Mouse (Mus musculus) forebrain, embryonic 11.5 days (tissue): ENCODE data around the gene E2f2. TPM values are rescaled to one million over a fixed set of nuclear protein-coding genes. Genes with fewer than 3 reads are reported as not detected.
A peak's percentile ranks its signal among the peaks of the same experiment; 100 is the strongest.

Experiments
- ATAC-seq: fragments of 200-750 bp; cut with Nextera tagmentation; replicated peaks from 2 replicates; pipeline ENCODE4 v1.8.0; 2017; ENCODE audit warnings: moderate TSS enrichment; ENCODE audit not compliant: low FRiP score
- DNase-seq: peaks from one replicate; pipeline ENCODE4 v3.0.0-alpha.2; 2017; ENCODE audit warnings: low spot score
- H3K27ac ChIP-seq: fragments of 300-500 bp; sonication (generic); 2 replicates; pipeline ENCODE4 v1.5.1; 2014; ENCODE audit warnings: low read depth, low read length
- H3K27me3 ChIP-seq: fragments of 300-500 bp; sonication (generic); 2 replicates; pipeline ENCODE4 v1.6.1; 2014; ENCODE audit warnings: mild to moderate bottlenecking, low read length, mixed read lengths; ENCODE audit not compliant: control insufficient read depth, insufficient read depth
- H3K36me3 ChIP-seq: fragments of 300-500 bp; sonication (generic); 2 replicates; pipeline ENCODE4 v1.6.1; 2014; ENCODE audit warnings: mild to moderate bottlenecking, low read length, moderate library complexity, mixed read lengths; ENCODE audit not compliant: control insufficient read depth, insufficient read depth
- H3K4me1 ChIP-seq: fragments of 300-500 bp; sonication (generic); replicated peaks from 2 replicates; pipeline ENCODE4 v1.6.1; 2014; ENCODE audit warnings: low read length, mixed read lengths; ENCODE audit not compliant: control insufficient read depth, insufficient read depth
- H3K4me2 ChIP-seq: fragments of 300-500 bp; sonication (generic); 2 replicates; pipeline ENCODE4 v1.6.1; 2014; ENCODE audit warnings: low read depth, mild to moderate bottlenecking, low read length, moderate library complexity, mixed read lengths; ENCODE audit not compliant: severe bottlenecking
- H3K4me3 ChIP-seq: fragments of 300-500 bp; sonication (generic); 2 replicates; pipeline ENCODE4 v1.5.1; 2014; ENCODE audit warnings: low read depth, low read length
- H3K9ac ChIP-seq: fragments of 300-500 bp; sonication (generic); 2 replicates; pipeline ENCODE4 v1.6.1; 2014; ENCODE audit warnings: low read length
- H3K9me3 ChIP-seq: fragments of 300-500 bp; sonication (generic); 2 replicates; pipeline ENCODE4 v1.6.1; 2016; ENCODE audit warnings: low read length, mixed read lengths; ENCODE audit not compliant: control insufficient read depth
- WGBS: fragments of 180-500 bp; shearing (Covaris S2); extraction: QIAGEN DNeasy Blood & Tissue Kit; methylation state at CpG from one replicate; pipeline ENCODE4 v1.1.7; 2014; 5-methylcytosine and 5-hydroxymethylcytosine counted together
- polyA plus RNA-seq: library from polyadenylated mRNA; unstranded; fragments of >200 nt; fragmentation: Nextera tagmentation; extraction: Ambion mirVana; gene quantifications from 2 replicates; pipeline ENCODE4 v1.2.1, GENCODE M21; 2014

E2f2 gene
- polyA plus RNA-seq, 1 experiment from 2014 or later = 10.2 TPM

DNA sequence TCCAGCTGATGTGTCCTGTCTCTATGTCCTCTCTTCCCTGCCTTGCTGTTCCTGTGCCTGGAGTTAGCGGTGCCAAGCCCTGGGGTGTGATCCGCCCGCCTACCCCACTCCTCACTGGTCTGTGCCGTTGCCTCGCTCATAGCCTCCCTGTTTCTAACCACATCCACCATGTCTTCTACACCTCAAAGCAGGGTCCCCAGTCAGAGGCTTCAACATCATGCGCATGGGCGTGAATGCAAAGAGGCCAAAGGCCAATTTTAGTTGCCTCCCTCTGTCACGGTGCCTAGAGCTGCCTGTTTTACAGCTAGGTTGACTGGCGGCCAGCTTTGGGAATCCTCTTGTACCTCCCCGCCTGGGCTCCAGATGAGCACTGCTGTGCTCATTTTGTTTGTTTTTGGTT is 24.0 kb downstream of the E2f2 start:
- no peaks in the 10 kb centered on the region; the same call in 1 of the 2 replicates for H3K36me3 ChIP-seq
- no peaks in the 10 kb centered on the region for H3K27me3 ChIP-seq
- DNase-seq (no peak), ATAC-seq (no peak)
- no peaks in the 10 kb centered on the region for H3K9me3 ChIP-seq
- H3K9ac ChIP-seq = no peak overlapping the region
- H3K4me2 ChIP-seq = no peak overlapping the region
- no peak overlapping the region for H3K4me3 ChIP-seq
- no peaks in the 10 kb centered on the region for H3K4me1 ChIP-seq
- 89% methylated on average over 10 of the region's 10 CpGs for WGBS
- no peak overlapping the region for H3K27ac ChIP-seq

DNA sequence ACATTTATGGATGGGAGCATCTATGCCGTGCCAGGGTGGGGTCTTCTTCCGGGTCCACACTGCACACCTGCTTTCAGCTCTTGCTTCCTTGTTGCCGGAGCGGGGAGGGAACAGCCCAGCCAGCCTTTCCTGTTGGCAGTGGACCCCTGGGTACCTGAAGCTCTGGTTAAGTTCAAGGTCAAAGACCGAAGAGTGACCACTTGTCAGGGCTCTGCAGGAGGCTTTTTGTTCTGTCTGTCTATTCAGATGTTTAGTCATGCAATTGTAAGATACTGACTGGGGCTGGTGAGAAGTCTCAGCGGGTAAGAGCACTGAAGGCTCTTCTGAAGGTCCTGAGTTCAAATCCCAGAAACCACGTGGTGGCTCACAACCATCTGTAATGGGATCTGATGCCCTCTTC is 26.7 kb downstream of the E2f2 start:
- Histone ChIP-seq H3K4me3 (no peak overlapping the region), H3K4me2 (no peak overlapping the region), H3K9ac (no peak overlapping the region), H3K27ac (no peak overlapping the region), H3K9me3 (no peaks in the 10 kb centered on the region), H3K36me3 (no peaks in the 10 kb centered on the region; the same call in 1 of the 2 replicates), H3K4me1 (no peaks in the 10 kb centered on the region), H3K27me3 (no peaks in the 10 kb centered on the region)
- WGBS = 75% methylated on average over 7 of the region's 7 CpGs
- no peak for DNase-seq
- ATAC-seq = no peak

DNA sequence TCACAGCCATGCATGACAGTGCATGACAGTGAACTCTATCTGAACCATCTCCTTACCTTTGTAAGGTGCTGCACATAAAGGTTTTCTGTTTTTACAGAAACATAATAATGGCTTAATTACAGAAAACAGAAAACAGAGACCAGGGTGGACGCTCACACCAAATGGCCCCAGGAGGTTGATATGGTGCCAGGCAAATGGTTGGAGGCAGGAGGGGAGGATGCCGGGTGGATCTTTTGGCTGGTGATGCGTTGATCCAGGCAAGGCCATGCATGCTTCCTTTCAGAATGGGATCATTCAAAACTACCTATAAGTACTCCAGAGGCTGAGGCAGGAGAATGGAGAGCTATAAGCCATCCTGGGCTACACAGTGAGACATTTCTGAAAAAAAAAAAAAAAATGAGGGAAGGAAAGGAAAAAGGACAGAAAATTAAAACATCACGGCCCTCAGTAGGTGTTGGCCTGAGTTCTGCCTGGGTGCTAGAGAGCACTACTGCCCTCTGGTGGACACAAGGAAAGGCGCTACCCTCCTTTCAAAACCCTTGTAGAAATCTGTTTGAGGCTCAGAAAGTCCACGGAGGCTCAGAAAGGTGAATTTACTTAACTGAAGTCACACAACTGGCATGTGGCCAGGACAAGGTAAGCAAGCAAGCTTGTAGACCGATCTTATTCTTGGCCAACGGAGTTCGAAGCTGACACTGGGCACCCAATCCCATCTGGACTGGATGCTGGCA is 27.5 kb downstream of the E2f2 start:
- DNase-seq = peak; percentile 55
- H3K36me3 ChIP-seq = no peaks in the 10 kb centered on the region
- no peaks in the 10 kb centered on the region for H3K9me3 ChIP-seq
- no peak overlapping the region for H3K9ac ChIP-seq
- no peaks in the 10 kb centered on the region for H3K27me3 ChIP-seq
- ATAC-seq = no peak
- WGBS = 36% methylated on average over 9 of the region's 9 CpGs
- H3K4me3 ChIP-seq = no peak overlapping the region
- no peak overlapping the region for H3K27ac ChIP-seq
- no peaks in the 10 kb centered on the region for H3K4me1 ChIP-seq
- H3K4me2 ChIP-seq = no peak overlapping the region

DNA sequence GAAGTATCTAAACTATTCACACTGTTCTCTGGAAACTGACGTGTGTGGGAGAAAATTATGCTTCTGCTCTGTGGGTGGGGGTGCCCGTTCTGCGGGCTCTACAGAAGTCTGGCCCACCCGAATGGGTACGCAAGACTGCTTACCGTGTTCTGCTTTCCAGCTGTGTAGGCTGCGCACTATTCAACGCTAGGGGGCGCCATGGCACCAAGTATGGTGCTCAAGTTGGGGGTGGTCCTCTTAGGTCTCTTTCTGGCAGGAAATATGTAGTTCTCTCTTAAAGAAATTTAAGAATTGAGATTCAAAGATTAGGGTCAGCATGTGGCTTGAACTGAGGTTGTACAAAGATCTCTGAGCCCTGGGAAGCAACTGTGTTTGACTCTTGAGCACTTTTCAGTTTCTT is 30.3 kb downstream of the E2f2 start:
- Histone ChIP-seq H3K36me3 (no peaks in the 10 kb centered on the region), H3K27ac (no peak overlapping the region), H3K4me1 (peaks cover 7% of the 10 kb centered on the region), H3K4me2 (no peak overlapping the region), H3K9me3 (no peaks in the 10 kb centered on the region), H3K27me3 (no peaks in the 10 kb centered on the region), H3K9ac (no peak overlapping the region), H3K4me3 (no peak overlapping the region)
- DNase-seq = peak; percentile 92
- ATAC-seq = no peak
- 7% methylated on average over 9 of the region's 9 CpGs for WGBS

DNA sequence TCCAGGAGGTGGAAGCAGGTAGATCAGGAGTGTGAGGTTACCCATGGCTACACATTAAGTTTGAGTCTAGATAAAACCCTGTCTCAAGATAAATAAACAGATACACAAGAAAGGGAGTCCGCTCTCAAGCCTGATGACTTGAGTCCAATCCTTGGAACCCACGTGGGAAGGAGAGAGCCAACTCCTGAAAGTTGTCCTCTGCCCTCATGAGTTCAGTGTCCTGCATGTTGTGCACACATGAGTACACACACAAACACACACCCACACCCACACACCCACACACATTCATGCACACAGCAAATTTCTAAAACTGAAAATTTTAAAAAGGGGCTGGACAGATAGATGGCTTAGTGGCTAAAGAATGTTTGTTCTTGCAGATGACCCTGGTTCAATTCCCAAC is 32.6 kb downstream of the E2f2 start:
- Histone ChIP-seq H3K4me1 (peaks cover 7% of the 10 kb centered on the region), H3K27ac (no peak overlapping the region), H3K9me3 (no peaks in the 10 kb centered on the region), H3K9ac (no peak overlapping the region), H3K4me3 (no peak overlapping the region), H3K4me2 (no peak overlapping the region), H3K36me3 (no peaks in the 10 kb centered on the region), H3K27me3 (no peaks in the 10 kb centered on the region)
- ATAC-seq (no peak), DNase-seq (no peak)
- 88% methylated on average over 2 of the region's 2 CpGs for WGBS

DNA sequence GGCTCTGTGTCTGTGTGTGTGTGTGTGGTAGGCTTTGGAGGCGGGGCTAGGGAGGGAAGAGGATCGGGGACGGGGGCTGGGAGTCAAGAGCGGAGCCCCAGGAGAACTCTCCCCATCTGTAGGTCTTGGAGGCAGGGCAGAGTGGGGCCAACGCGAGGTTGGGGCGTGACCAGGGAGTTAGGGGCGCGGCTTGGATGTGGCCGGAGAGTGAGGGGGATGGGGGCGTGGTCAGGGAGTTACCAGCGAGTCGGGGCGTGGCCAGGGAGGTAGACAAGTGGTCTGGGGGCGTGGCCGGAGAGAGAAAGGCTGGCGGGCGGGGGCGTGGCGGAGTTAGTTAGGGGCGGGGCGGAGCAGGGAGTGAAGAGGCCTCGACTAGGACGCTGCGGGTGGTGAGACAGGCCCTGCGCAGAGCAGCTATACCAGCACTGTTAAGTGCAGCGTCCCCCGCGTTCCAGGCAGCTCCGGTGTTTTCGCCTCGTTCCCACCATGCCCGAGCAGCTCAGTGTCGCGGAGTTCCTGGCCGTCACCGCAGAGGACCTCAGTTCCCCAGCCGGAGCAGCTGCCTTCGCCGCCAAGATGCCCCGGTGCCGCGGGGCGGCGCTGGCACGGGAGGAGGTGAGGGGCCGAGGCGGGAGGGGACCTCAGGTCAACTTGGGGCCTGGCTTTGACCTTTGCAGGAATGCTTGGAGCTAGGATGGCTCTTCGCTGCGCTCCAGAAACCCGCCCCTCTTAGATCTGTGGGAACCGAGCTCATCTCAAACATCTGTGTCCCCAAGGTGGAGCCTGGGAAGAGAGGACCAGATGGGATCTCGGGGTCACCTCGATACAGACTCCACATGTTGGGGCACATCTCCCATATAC is 34.1 kb downstream of the E2f2 start, which contains the start of gene Asap3:
TSS of gene Asap3 (plus strand) at position 333 of the 861 bp plus-strand sequence.
- H3K4me3 ChIP-seq = peak within 1 kb of the TSS; percentile 51
- under 1% methylated on average over 53 of the region's 54 CpGs for WGBS
- peaks cover 7% of the 10 kb centered on the region for H3K4me1 ChIP-seq
- H3K4me2 ChIP-seq = peak within 1 kb of the TSS; percentile 96
- peak; percentile 89 for ATAC-seq
- no peaks in the 10 kb centered on the region for H3K36me3 ChIP-seq
- H3K9me3 ChIP-seq = no peaks in the 10 kb centered on the region
- no peaks in the 10 kb centered on the region for H3K27me3 ChIP-seq
- no peak within 1 kb of the TSS for H3K27ac ChIP-seq
- peak within 1 kb of the TSS; percentile 70 for H3K9ac ChIP-seq
- peak; percentile 100 for DNase-seq

DNA sequence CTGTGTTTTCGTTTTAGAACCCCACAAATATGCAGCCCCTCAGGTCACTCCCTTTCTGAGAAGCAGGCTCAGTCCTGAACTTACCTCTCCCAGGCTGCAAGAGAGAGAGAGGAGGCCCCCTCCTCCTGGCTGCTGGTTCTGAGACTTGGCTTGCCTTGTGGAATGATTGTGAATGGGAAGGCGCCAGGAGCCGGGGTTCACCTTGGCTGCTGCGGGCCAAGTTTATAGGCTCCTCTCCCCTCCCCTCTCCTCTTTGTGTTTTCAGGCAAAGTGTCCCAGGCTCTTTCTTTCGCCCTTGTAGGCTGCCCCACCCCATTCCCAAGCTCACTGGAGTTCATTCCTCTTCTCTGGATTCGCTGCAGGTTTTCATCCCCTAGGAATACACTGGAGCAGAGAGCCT is 34.7 kb downstream of the E2f2 start:
- H3K27ac ChIP-seq = no peak overlapping the region
- no peak for ATAC-seq

DNA sequence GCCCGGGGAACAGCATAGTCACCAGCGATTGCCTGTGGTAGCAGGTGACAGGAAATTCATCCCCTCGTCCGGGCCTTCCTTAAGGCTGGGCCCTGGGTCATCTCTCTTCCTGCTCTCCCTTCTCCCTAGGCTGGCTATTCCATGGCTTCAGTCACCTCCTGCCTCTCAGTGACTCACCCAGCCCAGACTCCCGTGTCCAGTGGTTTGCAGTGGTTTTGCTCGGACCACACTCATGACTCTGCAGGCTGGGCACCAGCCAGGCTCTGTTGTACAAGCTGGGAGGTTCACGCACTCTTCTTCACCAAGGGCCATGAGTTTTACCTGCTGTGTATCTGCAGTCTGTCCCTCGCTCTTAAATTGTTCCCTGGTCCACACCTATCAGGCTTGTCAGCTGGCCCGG is 38.7 kb downstream of the E2f2 start:
- H3K4me2 ChIP-seq = no peak overlapping the region
- no peak overlapping the region for H3K27ac ChIP-seq
- no peak for ATAC-seq
- H3K4me1 ChIP-seq = peaks cover 5% of the 10 kb centered on the region
- no peak overlapping the region for H3K4me3 ChIP-seq
- no peaks in the 10 kb centered on the region for H3K27me3 ChIP-seq
- WGBS = 79% methylated on average over 9 of the region's 9 CpGs
- H3K36me3 ChIP-seq = no peaks in the 10 kb centered on the region
- no peak overlapping the region for H3K9ac ChIP-seq
- no peaks in the 10 kb centered on the region for H3K9me3 ChIP-seq
- no peak for DNase-seq

More for the DNA sequence above, 34.7 kb downstream of the E2f2 start:
- H3K9me3 ChIP-seq = no peaks in the 10 kb centered on the region
- WGBS = 4% methylated on average over 6 of the region's 6 CpGs
- peak overlapping the region; percentile 51 for H3K4me3 ChIP-seq
- DNase-seq = no peak
- peak overlapping the region; percentile 96 for H3K4me2 ChIP-seq
- peaks cover 7% of the 10 kb centered on the region for H3K4me1 ChIP-seq
- no peak overlapping the region for H3K9ac ChIP-seq
- H3K36me3 ChIP-seq = no peaks in the 10 kb centered on the region
- H3K27me3 ChIP-seq = no peaks in the 10 kb centered on the region
